Mouse (Mus musculus) urinary bladder, postnatal 25 days (tissue): ENCODE data around the gene Epha4.

ENCODE experiments used
- DNase-seq: peaks from one replicate; pipeline ENCODE4 v3.0.0; 2022; ENCODE audit warnings: low spot score

Epha4 gene

GRCm38 (mm10) chr1:77512059-77512407 is 2.9 kb downstream of the Epha4 start:
- no peak for DNase-seq

DNA sequence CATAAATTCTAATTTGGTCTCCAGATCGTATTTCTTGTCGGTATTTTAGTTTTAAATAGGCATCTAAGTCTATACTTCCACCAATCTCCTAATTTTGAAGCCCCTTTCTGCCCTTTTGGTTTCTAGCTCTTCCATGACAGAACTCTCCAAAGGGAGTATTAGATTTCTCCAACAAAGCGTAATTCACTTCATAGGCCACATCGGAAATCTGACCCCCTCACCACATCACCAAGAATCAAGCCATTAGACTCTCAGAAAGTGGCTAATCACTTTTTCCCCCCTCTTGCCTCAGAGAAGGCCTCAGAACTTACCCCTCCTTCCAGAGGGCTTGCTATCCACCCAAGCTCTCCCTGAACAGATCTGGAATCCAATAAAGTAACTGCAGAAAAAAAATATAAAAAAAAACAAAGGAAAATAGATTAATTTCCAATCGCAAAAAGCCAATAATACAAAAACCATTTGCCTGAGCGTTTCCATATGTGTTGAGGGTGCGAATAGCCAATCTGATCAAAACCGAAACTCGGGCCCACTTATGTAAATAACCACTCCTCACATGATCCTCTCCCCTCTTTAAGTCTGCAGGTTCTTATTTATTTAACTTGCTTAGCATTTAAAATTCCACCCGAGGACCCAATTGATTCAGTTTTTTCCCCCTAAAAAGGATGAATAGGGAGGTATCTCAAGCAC is 3.4 kb downstream of the Epha4 start:
- DNase-seq: no peak

GRCm38 (mm10) chr1:77510623-77511022 is 4.3 kb downstream of the Epha4 start:
- no peak for DNase-seq

DNA sequence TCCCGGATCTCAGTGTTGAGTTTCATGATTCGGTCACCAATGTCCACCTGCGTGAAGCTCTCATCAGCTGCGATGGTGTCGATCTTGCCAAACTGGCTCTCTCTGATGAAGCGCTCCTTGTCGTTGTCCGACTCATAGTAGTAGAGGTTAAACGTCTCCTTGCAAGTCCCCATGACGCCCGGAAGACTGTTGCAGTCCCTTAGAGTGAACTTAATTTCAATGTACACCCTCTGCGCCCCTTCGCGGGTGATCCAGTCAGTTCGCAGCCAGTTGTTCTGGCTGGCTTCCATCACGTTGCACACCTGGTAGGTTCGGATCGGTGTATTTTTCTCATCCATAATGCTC is 8.1 kb downstream of the Epha4 start:
- DNase-seq: no peak

DNA sequence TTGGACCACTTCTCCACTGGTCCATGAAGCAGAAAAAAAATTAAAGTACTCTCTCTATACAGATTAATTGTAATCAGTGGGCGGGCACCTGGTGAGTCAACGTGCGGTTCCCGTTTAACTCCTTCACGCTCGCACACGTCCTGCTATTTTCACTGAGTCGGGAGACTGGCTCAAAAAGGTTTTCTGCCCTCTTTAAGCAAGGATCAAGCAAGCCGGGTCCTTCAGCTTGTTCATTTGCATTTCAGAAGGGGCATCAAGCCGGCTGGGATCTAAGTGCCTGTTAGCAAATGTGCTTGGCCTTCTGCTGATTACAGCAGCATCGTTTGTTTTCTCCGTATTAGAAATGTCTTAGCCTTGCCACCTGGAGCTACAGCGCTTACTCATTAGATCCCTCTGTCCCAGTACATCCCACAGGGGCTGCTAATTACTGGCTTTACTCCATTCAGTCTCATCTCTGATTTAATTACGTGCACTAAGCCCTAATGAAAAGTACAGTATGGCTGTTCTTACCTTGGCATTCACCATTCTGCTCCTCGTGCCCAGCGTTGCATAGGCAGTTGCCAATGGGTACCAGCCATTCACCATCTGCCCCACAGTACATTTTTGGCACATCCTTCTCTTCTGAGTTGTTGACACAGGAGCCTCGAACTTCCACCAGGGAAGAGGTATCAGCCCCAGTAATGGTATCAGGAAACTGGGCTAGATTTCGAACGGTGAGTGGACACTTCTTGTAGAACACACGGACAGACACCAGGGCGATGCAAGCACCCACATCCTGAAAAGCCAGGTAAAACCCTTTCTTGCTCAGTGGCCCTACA is 8.6 kb downstream of the Epha4 start:
- DNase-seq: no peak

GRCm38 (mm10) chr1:77505263-77505662 is 9.6 kb downstream of the Epha4 start:
- DNase-seq: no peak

- DNase-seq: no peak
Measured at GRCm38 (mm10) chr1:77504813-77505212, 10.1 kb downstream of the Epha4 start.

DNA sequence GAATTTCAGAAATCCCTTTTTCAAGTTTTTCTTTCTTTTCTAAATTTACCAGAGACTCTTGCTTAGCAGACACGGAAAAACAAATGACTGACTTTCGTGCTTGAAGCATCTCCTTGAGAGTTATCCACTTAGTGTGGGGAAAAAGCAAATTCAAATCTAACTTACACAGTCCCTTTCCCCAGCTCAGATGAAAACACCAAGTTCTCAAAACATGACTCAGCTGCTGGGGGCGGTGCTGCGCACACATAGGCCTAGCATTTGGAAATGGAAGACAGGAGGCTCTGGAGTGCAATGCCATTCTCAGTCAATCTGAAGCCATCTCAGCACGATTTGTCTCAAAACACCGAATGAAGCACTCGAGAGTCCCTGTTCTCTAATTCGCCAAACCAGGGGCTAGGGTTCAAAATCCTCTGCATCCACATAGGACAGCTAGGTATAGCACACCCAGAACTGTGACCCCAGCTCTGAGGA is 11.1 kb downstream of the Epha4 start:
- DNase-seq: no peak

DNA sequence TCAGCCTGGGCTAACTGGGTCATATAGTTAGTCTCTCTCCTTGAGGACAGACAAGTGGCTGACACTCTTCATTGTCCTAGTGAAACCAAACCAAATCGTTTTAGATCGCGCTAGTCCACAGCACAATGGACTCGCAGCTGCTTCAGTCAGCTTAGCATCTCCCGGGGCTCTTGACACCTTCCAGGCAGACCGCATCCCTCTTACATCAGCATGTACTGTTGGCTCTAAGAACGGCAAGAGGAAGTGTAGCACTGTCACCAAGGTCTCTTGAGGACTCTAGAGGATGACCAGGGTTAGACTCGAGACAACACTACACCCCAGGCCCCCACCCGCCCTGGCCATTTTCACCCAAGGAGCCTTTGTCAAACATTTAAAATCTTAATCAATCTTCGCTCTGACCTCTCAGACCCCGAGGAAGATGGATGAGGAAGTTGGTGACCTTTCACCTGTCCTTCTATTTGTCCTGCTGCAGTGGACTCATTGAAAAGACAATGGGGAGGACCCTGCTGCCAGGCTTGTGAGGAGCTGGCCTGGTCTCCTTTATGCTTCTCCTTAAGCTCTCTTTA is 12.3 kb downstream of the Epha4 start:
- DNase-seq: no peak

DNA sequence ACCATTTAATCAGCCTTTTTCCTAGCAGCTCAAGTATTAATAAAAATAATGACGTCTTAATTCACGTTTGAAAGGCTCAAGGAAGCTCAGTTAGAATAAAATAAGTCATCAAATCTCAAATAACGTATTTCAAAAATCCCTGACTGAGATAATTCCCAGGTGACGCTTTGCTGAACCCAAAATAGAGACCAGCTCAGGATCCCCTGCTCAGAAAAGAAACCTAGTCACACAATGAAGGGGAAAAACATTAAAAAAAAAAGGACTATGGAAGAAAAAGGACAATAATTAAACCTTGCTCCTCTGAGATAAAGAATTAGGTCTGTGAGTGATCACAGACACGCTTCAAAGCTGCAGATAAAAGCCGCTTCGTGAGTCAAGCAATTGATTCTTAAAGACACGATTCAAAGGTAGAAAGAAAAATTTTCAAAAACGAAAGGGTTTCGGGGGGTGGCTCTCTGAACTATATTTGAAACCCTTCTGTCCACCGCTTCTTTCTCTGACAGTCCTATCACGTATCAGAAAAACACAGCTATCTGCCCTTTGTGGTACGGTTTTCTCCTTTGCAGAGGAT is 13.4 kb downstream of the Epha4 start:
- DNase-seq: no peak

DNA sequence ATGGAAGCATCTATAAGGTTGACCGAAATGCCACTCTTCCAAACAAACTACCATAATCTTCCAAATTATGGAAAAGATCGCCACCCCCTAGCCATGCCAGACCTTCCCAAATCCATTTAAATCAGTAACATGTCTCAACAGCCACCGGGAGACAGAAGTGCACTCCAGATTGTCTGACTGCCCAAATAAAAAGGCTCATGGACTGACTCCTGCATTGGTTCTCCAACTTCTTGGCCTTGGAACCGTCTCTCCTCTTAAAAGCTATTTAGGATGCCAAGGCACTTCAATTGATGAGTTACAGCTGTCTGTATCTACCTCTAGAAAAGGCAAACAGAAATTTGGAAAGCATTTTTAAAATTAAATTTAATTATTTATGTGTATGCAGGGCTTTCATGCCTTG is 17.4 kb downstream of the Epha4 start:
- no peak for DNase-seq

- DNase-seq: no peak
Measured at GRCm38 (mm10) chr1:77496468-77497181, 18.3 kb downstream of the Epha4 start.

GRCm38 (mm10) chr1:77495790-77496158 is 19.1 kb downstream of the Epha4 start:
- DNase-seq: no peak

DNA sequence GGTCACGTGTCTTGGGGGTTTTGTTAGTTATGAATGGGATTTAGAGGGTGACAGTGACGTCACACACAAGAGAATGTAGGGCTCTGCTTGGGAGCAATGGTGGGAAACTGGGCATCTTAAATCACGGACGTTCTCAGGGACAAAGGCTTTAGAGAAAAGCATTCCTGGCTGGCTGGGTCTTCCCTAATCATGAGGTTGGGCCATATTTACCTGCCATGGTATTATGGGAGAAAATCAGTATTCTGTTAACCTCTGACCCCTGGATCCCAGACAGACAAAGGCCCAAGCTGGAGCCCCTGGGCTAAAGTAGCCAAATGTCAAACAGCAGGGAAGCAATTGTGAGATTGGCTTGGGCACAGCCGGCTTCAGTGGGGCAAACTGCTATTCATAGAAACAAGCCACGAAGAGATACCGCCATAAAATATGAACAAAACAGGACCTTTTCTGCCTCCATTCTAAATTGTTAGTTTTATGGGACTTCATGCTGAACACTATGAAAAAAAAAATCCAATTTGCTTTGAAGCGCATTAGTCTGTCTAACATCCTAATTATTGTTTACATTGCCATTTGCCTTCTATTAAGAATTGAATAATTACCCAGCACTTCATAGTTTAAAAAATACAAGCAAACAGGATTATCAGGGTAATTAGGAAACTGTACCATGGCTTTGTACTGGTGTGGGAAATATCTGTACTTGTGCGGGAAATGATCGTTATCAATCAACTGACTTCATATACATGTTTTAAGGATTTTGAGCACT is 19.7 kb downstream of the Epha4 start:
- DNase-seq: no peak

DNA sequence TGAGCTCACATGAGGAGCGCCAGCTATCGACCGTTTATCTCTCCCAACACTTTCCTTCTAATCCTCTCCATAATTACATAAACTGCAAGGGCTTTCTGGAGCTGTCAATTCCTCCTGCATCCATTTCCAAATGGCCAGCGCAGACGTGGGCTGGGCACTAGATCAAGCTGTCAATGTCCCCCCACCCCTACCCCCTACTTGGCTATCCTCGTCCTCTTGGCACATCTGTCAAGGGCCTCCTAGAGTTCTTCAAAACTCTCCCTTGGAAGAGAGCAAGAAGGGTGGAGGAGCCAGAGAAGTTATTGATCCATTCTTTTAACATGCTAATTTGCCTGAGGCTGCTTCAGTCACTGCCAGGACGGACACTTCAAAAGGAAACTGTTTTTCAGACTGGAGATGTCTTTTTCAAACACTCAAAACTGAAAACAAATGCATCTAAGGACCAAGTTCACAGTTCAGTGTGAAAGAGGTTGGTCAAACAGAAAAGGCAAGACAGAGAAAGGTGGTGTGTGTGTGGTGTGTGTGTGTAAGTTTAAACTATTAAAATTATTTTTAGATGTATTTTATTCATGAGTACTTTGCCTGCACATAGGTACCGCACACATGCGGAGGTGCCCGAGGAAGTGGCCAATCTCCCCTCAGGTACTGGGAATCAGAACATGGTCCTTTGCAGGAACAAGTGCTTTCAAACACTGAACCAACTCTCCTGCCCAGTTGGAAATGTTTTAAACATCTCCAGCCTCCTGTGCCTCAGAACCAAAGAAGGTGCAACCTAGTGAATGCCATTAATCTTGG is 20.9 kb downstream of the Epha4 start:
- no peak for DNase-seq

- no peak for DNase-seq
Measured at GRCm38 (mm10) chr1:77490166-77490565, 24.7 kb downstream of the Epha4 start.

DNA sequence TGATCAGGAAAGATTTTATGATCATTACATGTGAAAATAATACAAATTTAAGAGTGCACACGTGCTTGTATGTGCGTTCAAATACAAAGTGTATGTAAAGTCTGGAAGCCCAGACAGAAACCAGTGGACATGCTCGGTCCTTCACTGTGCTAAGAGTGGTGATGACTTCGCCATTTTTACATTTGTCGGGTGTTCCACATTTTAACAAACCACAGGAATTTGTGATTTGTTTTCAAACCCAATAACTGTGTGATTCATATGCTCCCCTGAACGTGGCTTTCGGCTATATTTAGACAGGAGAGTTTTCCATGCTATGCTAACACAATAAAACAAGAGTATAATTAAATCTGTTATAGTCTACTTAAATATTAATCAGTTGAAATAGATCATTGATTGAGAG is 25.5 kb downstream of the Epha4 start:
- DNase-seq: no peak

- DNase-seq: no peak
Measured at GRCm38 (mm10) chr1:77487856-77488462, 26.9 kb downstream of the Epha4 start.

- DNase-seq: no peak
Measured at GRCm38 (mm10) chr1:77484766-77485596, 29.9 kb downstream of the Epha4 start.
